8 mouse cellular contexts compared by ENCODE assay signal in the genomic region with DNA sequence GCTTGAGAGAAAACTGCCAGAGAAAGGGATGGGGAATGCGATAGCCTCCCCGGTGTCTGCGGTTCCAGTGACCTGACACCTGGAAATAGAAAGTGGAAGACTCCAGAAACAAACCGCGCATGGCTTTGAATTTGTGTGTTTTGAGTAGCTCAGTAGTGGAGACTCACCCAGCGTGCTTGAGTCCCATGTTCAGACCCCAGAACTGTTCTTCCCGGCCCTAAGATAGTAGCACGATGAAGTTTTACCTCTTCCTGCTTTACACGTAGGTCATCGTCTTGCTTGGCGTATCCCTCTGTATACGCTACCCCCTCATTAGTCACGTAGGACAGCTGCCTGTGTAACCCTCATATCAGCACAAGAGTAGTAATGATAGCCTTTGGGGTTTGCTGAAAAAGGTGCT. TPM values are rescaled to one million over a fixed set of nuclear protein-coding genes. Genes with fewer than 3 reads are reported as not detected.
A peak's percentile ranks its signal among the peaks of the same experiment; 100 is the strongest.
DNase-seq lines count a peak whose midpoint lies in the region; ATAC-seq and TF ChIP-seq lines count a peak whose summit lies in the region.

No protein-coding gene starts in this region.

- no peaks in the 10 kb centered on the region for H3K27me3 ChIP-seq in C2C12 (ENCODE audit: control insufficient read depth, insufficient read depth, insufficient read length)
- no peaks in the 10 kb centered on the region for H3K27me3 ChIP-seq in forebrain, embryonic 11.5 days (ENCODE audit: control insufficient read depth, insufficient read depth, low read length)
- H3K27me3 ChIP-seq in liver, embryonic 11.5 days (replicated peaks; ENCODE audit: control insufficient read depth, insufficient read depth, low read length), result no peaks in the 10 kb centered on the region
- no peaks in the 10 kb centered on the region for H3K27me3 ChIP-seq in stomach, postnatal 0 days (ENCODE audit: control insufficient read depth, insufficient read depth, low read length)

- no peaks in the 10 kb centered on the region; the same call in none of the 2 replicates for H3K4me1 ChIP-seq in forebrain, embryonic 11.5 days (replicated peaks; ENCODE audit: control insufficient read depth, insufficient read depth, low read length)
- peaks cover 3% of the 10 kb centered on the region; the same call in 1 of the 2 replicates for H3K4me1 ChIP-seq in liver, embryonic 11.5 days (replicated peaks; ENCODE audit: control insufficient read depth, insufficient read depth, low read length)
- H3K4me1 ChIP-seq in stomach, postnatal 0 days (replicated peaks; ENCODE audit: control insufficient read depth, insufficient read depth), result no peaks in the 10 kb centered on the region

- peaks cover 30% of the 10 kb centered on the region for H3K36me3 ChIP-seq in C2C12 (ENCODE audit: control insufficient read depth, insufficient read depth)
- no peaks in the 10 kb centered on the region; the same call in 1 of the 2 replicates for H3K36me3 ChIP-seq in forebrain, embryonic 11.5 days (ENCODE audit: control insufficient read depth, insufficient read depth, low read length)
- no peaks in the 10 kb centered on the region for H3K36me3 ChIP-seq in liver, embryonic 11.5 days (ENCODE audit: control insufficient read depth, insufficient read depth, low read length)
- no peaks in the 10 kb centered on the region for H3K36me3 ChIP-seq in stomach, postnatal 0 days (ENCODE audit: control insufficient read depth, insufficient read depth, low read length)

- no peaks in the 10 kb centered on the region for H3K9me3 ChIP-seq in forebrain, embryonic 11.5 days (ENCODE audit: control insufficient read depth, low read length)
- H3K9me3 ChIP-seq in liver, embryonic 11.5 days (ENCODE audit: control insufficient read depth, low read length), result no peaks in the 10 kb centered on the region
- no peaks in the 10 kb centered on the region for H3K9me3 ChIP-seq in stomach, postnatal 0 days (ENCODE audit: control insufficient read depth, low read length)

- H3ac ChIP-seq in C2C12 (ENCODE audit: control insufficient read depth, insufficient read length, low read depth), result peak overlapping the region; percentile 95

- peaks cover 52% of the 10 kb centered on the region for H3K79me3 ChIP-seq in C2C12 (ENCODE audit: low read depth)

- H3K79me2 ChIP-seq in C2C12 (ENCODE audit: control insufficient read depth, insufficient read depth), result peaks cover 59% of the 10 kb centered on the region

- peak overlapping the region; percentile 97 for H3K27ac ChIP-seq in gastrocnemius, adult 2 months
- peak overlapping the region; percentile 82 for H3K27ac ChIP-seq in forebrain, embryonic 11.5 days (ENCODE audit: low read depth, low read length)
- peak overlapping the region; percentile 92 for H3K27ac ChIP-seq in liver, embryonic 11.5 days (ENCODE audit: low read depth, low read length)
- peak overlapping the region; percentile 97 for H3K27ac ChIP-seq in stomach, postnatal 0 days (replicated peaks)

- no peak for TF ChIP-seq EP300 in stomach, postnatal 0 days (optimal IDR thresholded peaks at IDR 0.05)

- H3K4me3 ChIP-seq in gastrocnemius, adult 2 months, result peak overlapping the region; percentile 86
- H3K4me3 ChIP-seq in C2C12 (ENCODE audit: insufficient read depth, poor library complexity, severe bottlenecking), result peak overlapping the region; percentile 81
- H3K4me3 ChIP-seq in forebrain, embryonic 11.5 days (ENCODE audit: low read depth, low read length), result peak overlapping the region; percentile 71
- H3K4me3 ChIP-seq in liver, embryonic 11.5 days (ENCODE audit: low read depth, low read length), result peak overlapping the region; percentile 89
- H3K4me3 ChIP-seq in stomach, postnatal 0 days (ENCODE audit: low read depth, low read length), result peak overlapping the region; percentile 79

- peak overlapping the region; percentile 98 for H3K9ac ChIP-seq in forebrain, embryonic 11.5 days (ENCODE audit: low read length)
- peak overlapping the region; percentile 87 for H3K9ac ChIP-seq in liver, embryonic 11.5 days (ENCODE audit: low read depth, low read length)
- peak overlapping the region; percentile 88 for H3K9ac ChIP-seq in stomach, postnatal 0 days (ENCODE audit: low read length)

- no peak for DNase-seq in gastrocnemius, adult 2 months
- DNase-seq in gastrocnemius, adult 18-20 months (ENCODE audit: low spot score), result no peak
- no peak for DNase-seq in forebrain, embryonic 11.5 days (ENCODE audit: low spot score)
- no peak for DNase-seq in liver, embryonic 11.5 days (ENCODE audit: low spot score)
- DNase-seq in stomach, postnatal 0 days (ENCODE audit: low spot score), result peak; percentile 41
- no peak for DNase-seq in layer of hippocampus, adult 9-11 months
- no peak for DNase-seq in urinary bladder, postnatal 10 days (ENCODE audit: low spot score)

- TF ChIP-seq CTCF in gastrocnemius, adult 2 months (IDR thresholded peaks at IDR 0.05), result no peak
- TF ChIP-seq CTCF in C2C12 (IDR thresholded peaks at IDR 0.05; ENCODE audit: control insufficient read depth, insufficient read depth, insufficient read length), result no peak
- TF ChIP-seq CTCF in stomach, postnatal 0 days (IDR thresholded peaks at IDR 0.05; ENCODE audit: low read depth), result no peak

- WGBS in forebrain, embryonic 11.5 days, result 12% methylated on average over 13 of the region's 13 CpGs
- WGBS in liver, embryonic 11.5 days, result 2% methylated on average over 13 of the region's 13 CpGs
- 1% methylated on average over 13 of the region's 13 CpGs for WGBS in stomach, postnatal 0 days

- ATAC-seq in forebrain, embryonic 11.5 days (replicated peaks; ENCODE audit: low FRiP score), result no peak
- peak; percentile 64 for ATAC-seq in liver, embryonic 11.5 days (replicated peaks; ENCODE audit: low FRiP score)
- peak; percentile 27 for ATAC-seq in stomach, postnatal 0 days (ENCODE audit: low FRiP score, low TSS enrichment)

- intact Hi-C loops in gastrocnemius, adult 2 months (cut with DNase I), result loop anchor here (2.0 kb wide), 1 partner anchor 91 kb away; no protein-coding TSS in a partner anchor

- H3K4me2 ChIP-seq in forebrain, embryonic 11.5 days (ENCODE audit: low read depth, low read length, severe bottlenecking), result peak overlapping the region; percentile 91
- peak overlapping the region; percentile 69 for H3K4me2 ChIP-seq in liver, embryonic 11.5 days
- peak overlapping the region; percentile 82 for H3K4me2 ChIP-seq in stomach, postnatal 0 days (replicated peaks; ENCODE audit: low read depth)

TF ChIP-seq in C2C12, 6 proteins besides CTCF, POLR2A, EP300 and RAD21:
- TF ChIP-seq FOSL1 (IDR thresholded peaks at IDR 0.05; ENCODE audit: insufficient read depth, low read length, poor library complexity, severe bottlenecking) (no peak), MYOD1 (IDR thresholded peaks at IDR 0.05; ENCODE audit: control insufficient read depth, insufficient read length, low read depth) (peak; percentile 25)

RNA-seq across cellular contexts. Expression of a gene that starts 0.6 kb away (rescaled TPM):
- total RNA-seq in gastrocnemius, adult 2 months (2021), result 10 to 100 TPM; 13.5 TPM
- 10 to 100 TPM; 15.2 to 15.9 TPM for total RNA-seq in gastrocnemius, adult 18-20 months (2021)
- 51.1 TPM for polyA plus RNA-seq in C2C12 (2012; fragmentation: generic; extraction: Trizol)
- polyA plus RNA-seq in forebrain, embryonic 11.5 days (2014; fragmentation: Nextera tagmentation; extraction: Ambion mirVana), result 31.0 and 34.8 TPM in 2 replicates
- polyA plus RNA-seq in liver, embryonic 11.5 days (2014; fragmentation: Nextera tagmentation; extraction: Ambion mirVana), result 21.2 and 23.0 TPM in 2 replicates
- 68.8 and 68.9 TPM in 2 replicates for polyA plus RNA-seq in stomach, postnatal 0 days (2015; fragmentation: Nextera tagmentation; extraction: Ambion mirVana)

RNA-seq across cellular contexts. Expression of a gene that starts 20.7 kb away (rescaled TPM):
- not detected for total RNA-seq in gastrocnemius, adult 2 months (2021)
- not detected for total RNA-seq in gastrocnemius, adult 18-20 months (2021)
- not detected for polyA plus RNA-seq in C2C12 (2012; fragmentation: generic; extraction: Trizol)
- 0.83 and 1.5 TPM in 2 replicates for polyA plus RNA-seq in forebrain, embryonic 11.5 days (2014; fragmentation: Nextera tagmentation; extraction: Ambion mirVana)
- not detected in 2 replicates for polyA plus RNA-seq in liver, embryonic 11.5 days (2014; fragmentation: Nextera tagmentation; extraction: Ambion mirVana)
- 0.49 and 0.51 TPM in 2 replicates for polyA plus RNA-seq in stomach, postnatal 0 days (2015; fragmentation: Nextera tagmentation; extraction: Ambion mirVana)

RNA-seq across cellular contexts. Expression of a gene that starts 50.3 kb away (rescaled TPM):
- 1 to 10 TPM; 2.2 to 2.8 TPM for total RNA-seq in gastrocnemius, adult 2 months (2021)
- total RNA-seq in gastrocnemius, adult 18-20 months (2021), result 1 to 10 TPM; 2.8 to 3.0 TPM
- polyA plus RNA-seq in C2C12 (2012; fragmentation: generic; extraction: Trizol), result 29.3 TPM
- 20.3 and 23.2 TPM in 2 replicates for polyA plus RNA-seq in forebrain, embryonic 11.5 days (2014; fragmentation: Nextera tagmentation; extraction: Ambion mirVana)
- 4.4 and 4.8 TPM in 2 replicates for polyA plus RNA-seq in liver, embryonic 11.5 days (2014; fragmentation: Nextera tagmentation; extraction: Ambion mirVana)
- polyA plus RNA-seq in stomach, postnatal 0 days (2015; fragmentation: Nextera tagmentation; extraction: Ambion mirVana), result 12.0 and 12.9 TPM in 2 replicates
